Mouse (Mus musculus): ENCODE measurements at regions not wholly inside any gene's neighbourhood (a gene's known extent, or its start where the extent isn't known, plus 50 kb on each side); places are given as distances from the start of the nearest gene placed in this dataset.

GRCm38 (mm10) chr13:44516863-44517262 is 212.4 kb upstream of the Jarid2 start:
- H3K27me3 ChIP-seq (ENCODE audit: control insufficient read depth, insufficient read depth, low read length) = no peaks in the 10 kb centered on the region
- TF ChIP-seq CTCF (IDR thresholded peaks at IDR 0.05; ENCODE audit: extremely low read depth, insufficient read length, insufficient replicate concordance, low read depth, low read length) (no peak), POLR2A (IDR thresholded peaks at IDR 0.05; ENCODE audit: low read depth, low read length) (no peak)
- no peak overlapping the region for H3K4me3 ChIP-seq (ENCODE audit: low read depth, low read length)
- H3K4me1 ChIP-seq (ENCODE audit: control insufficient read depth, insufficient read depth, insufficient read length, low read length) = no peaks in the 10 kb centered on the region
- no peak overlapping the region for H3K27ac ChIP-seq (ENCODE audit: insufficient read depth, low read depth, low read length)
- H3K36me3 ChIP-seq (ENCODE audit: control insufficient read depth, insufficient read depth, low read length) = no peaks in the 10 kb centered on the region
- WGBS = 96% methylated on average over 4 of the region's 4 CpGs

- WGBS = 91% methylated on average over 9 of the region's 9 CpGs
- TF ChIP-seq CTCF (IDR thresholded peaks at IDR 0.05; ENCODE audit: extremely low read depth, insufficient read length, insufficient replicate concordance, low read depth, low read length) = no peak
- TF ChIP-seq POLR2A (IDR thresholded peaks at IDR 0.05; ENCODE audit: low read depth, low read length) = no peak
- no peaks in the 10 kb centered on the region for H3K36me3 ChIP-seq (ENCODE audit: control insufficient read depth, insufficient read depth, low read length)
- no peaks in the 10 kb centered on the region for H3K27me3 ChIP-seq (ENCODE audit: control insufficient read depth, insufficient read depth, low read length)
- no peaks in the 10 kb centered on the region for H3K4me1 ChIP-seq (ENCODE audit: control insufficient read depth, insufficient read depth, insufficient read length, low read length)
- H3K4me3 ChIP-seq (ENCODE audit: low read depth, low read length) = no peak overlapping the region
- no peak overlapping the region for H3K27ac ChIP-seq (ENCODE audit: insufficient read depth, low read depth, low read length)
These were observed 212.0 kb upstream of the Jarid2 start for GRCm38 (mm10) chr13:44517312-44517711.

- 84% methylated on average over 4 of the region's 4 CpGs for WGBS
- Histone ChIP-seq H3K27ac (ENCODE audit: insufficient read depth, low read depth, low read length) (no peak overlapping the region), H3K27me3 (ENCODE audit: control insufficient read depth, insufficient read depth, low read length) (no peaks in the 10 kb centered on the region), H3K4me3 (ENCODE audit: low read depth, low read length) (no peak overlapping the region), H3K4me1 (ENCODE audit: control insufficient read depth, insufficient read depth, insufficient read length, low read length) (no peaks in the 10 kb centered on the region), H3K36me3 (ENCODE audit: control insufficient read depth, insufficient read depth, low read length) (no peaks in the 10 kb centered on the region)
- TF ChIP-seq POLR2A (IDR thresholded peaks at IDR 0.05; ENCODE audit: low read depth, low read length) (no peak), CTCF (IDR thresholded peaks at IDR 0.05; ENCODE audit: extremely low read depth, insufficient read length, insufficient replicate concordance, low read depth, low read length) (no peak)
These were observed 211.1 kb upstream of the Jarid2 start for GRCm38 (mm10) chr13:44518215-44518614.

GRCm38 (mm10) chr13:44523516-44523915 is 205.8 kb upstream of the Jarid2 start:
- Histone ChIP-seq H3K4me1 (ENCODE audit: control insufficient read depth, insufficient read depth, insufficient read length, low read length) (no peaks in the 10 kb centered on the region), H3K36me3 (ENCODE audit: control insufficient read depth, insufficient read depth, low read length) (no peaks in the 10 kb centered on the region), H3K4me3 (ENCODE audit: low read depth, low read length) (no peak overlapping the region), H3K27ac (ENCODE audit: insufficient read depth, low read depth, low read length) (no peak overlapping the region), H3K27me3 (ENCODE audit: control insufficient read depth, insufficient read depth, low read length) (no peaks in the 10 kb centered on the region)
- no peak for TF ChIP-seq POLR2A (IDR thresholded peaks at IDR 0.05; ENCODE audit: low read depth, low read length)
- no peak for TF ChIP-seq CTCF (IDR thresholded peaks at IDR 0.05; ENCODE audit: extremely low read depth, insufficient read length, insufficient replicate concordance, low read depth, low read length)
- 74% methylated on average over 4 of the region's 4 CpGs for WGBS

- 87% methylated on average over 9 of the region's 9 CpGs for WGBS
- Histone ChIP-seq H3K4me1 (ENCODE audit: control insufficient read depth, insufficient read depth, insufficient read length, low read length) (no peaks in the 10 kb centered on the region), H3K4me3 (ENCODE audit: low read depth, low read length) (no peak overlapping the region), H3K27ac (ENCODE audit: insufficient read depth, low read depth, low read length) (no peak overlapping the region), H3K36me3 (ENCODE audit: control insufficient read depth, insufficient read depth, low read length) (no peaks in the 10 kb centered on the region), H3K27me3 (ENCODE audit: control insufficient read depth, insufficient read depth, low read length) (no peaks in the 10 kb centered on the region)
- TF ChIP-seq CTCF (IDR thresholded peaks at IDR 0.05; ENCODE audit: extremely low read depth, insufficient read length, insufficient replicate concordance, low read depth, low read length) (no peak), POLR2A (IDR thresholded peaks at IDR 0.05; ENCODE audit: low read depth, low read length) (no peak)
These were observed 198.3 kb upstream of the Jarid2 start for GRCm38 (mm10) chr13:44530867-44531564.

GRCm38 (mm10) chr13:44532631-44533180 is 196.6 kb upstream of the Jarid2 start:
- WGBS = 74% methylated on average over 11 of the region's 11 CpGs
- TF ChIP-seq CTCF (IDR thresholded peaks at IDR 0.05; ENCODE audit: extremely low read depth, insufficient read length, insufficient replicate concordance, low read depth, low read length) (no peak), POLR2A (IDR thresholded peaks at IDR 0.05; ENCODE audit: low read depth, low read length) (no peak)
- Histone ChIP-seq H3K36me3 (ENCODE audit: control insufficient read depth, insufficient read depth, low read length) (no peaks in the 10 kb centered on the region), H3K27me3 (ENCODE audit: control insufficient read depth, insufficient read depth, low read length) (no peaks in the 10 kb centered on the region), H3K4me3 (ENCODE audit: low read depth, low read length) (no peak overlapping the region), H3K27ac (ENCODE audit: insufficient read depth, low read depth, low read length) (no peak overlapping the region), H3K4me1 (ENCODE audit: control insufficient read depth, insufficient read depth, insufficient read length, low read length) (no peaks in the 10 kb centered on the region)

GRCm38 (mm10) chr13:44534575-44535080 is 194.6 kb upstream of the Jarid2 start:
- H3K27ac ChIP-seq (ENCODE audit: insufficient read depth, low read depth, low read length) = no peak overlapping the region
- TF ChIP-seq CTCF (IDR thresholded peaks at IDR 0.05; ENCODE audit: extremely low read depth, insufficient read length, insufficient replicate concordance, low read depth, low read length) = no peak
- TF ChIP-seq POLR2A (IDR thresholded peaks at IDR 0.05; ENCODE audit: low read depth, low read length) = no peak
- no peak overlapping the region for H3K4me3 ChIP-seq (ENCODE audit: low read depth, low read length)
- H3K27me3 ChIP-seq (ENCODE audit: control insufficient read depth, insufficient read depth, low read length) = no peaks in the 10 kb centered on the region
- H3K4me1 ChIP-seq (ENCODE audit: control insufficient read depth, insufficient read depth, insufficient read length, low read length) = no peaks in the 10 kb centered on the region
- WGBS = 90% methylated on average over 6 of the region's 6 CpGs
- no peaks in the 10 kb centered on the region for H3K36me3 ChIP-seq (ENCODE audit: control insufficient read depth, insufficient read depth, low read length)

Measured in small intestine, adult 2 months (tissue).